Mouse (Mus musculus) lung, embryonic 14.5 days (tissue): ENCODE data around the gene Olfr47. TPM values are rescaled to one million over a fixed set of nuclear protein-coding genes. Genes with fewer than 3 reads are reported as not detected.

Experiments used
- ATAC-seq: fragments of 200-750 bp; cut with Nextera tagmentation; 2 replicates; pipeline ENCODE4 v1.8.0; 2017; ENCODE audit warnings: mild to moderate bottlenecking, moderate TSS enrichment, moderate library complexity; ENCODE audit not compliant: insufficient read depth
- DNase-seq: peaks from one replicate; pipeline ENCODE4 v3.0.0-alpha.2; 2015
- H3K27ac ChIP-seq: fragments of 300-500 bp; sonication (generic); 2 replicates; pipeline ENCODE4 v1.5.1; 2014; ENCODE audit warnings: low read depth, mild to moderate bottlenecking, moderate library complexity
- H3K27me3 ChIP-seq: fragments of 300-500 bp; sonication (generic); 2 replicates; pipeline ENCODE4 v1.6.1; 2014; ENCODE audit warnings: low read length, control low read depth; ENCODE audit not compliant: insufficient read depth
- H3K36me3 ChIP-seq: fragments of 300-500 bp; sonication (generic); 2 replicates; pipeline ENCODE4 v1.6.1; 2014; ENCODE audit warnings: control low read depth; ENCODE audit not compliant: insufficient read depth
- H3K4me1 ChIP-seq: fragments of 300-500 bp; sonication (generic); 2 replicates; pipeline ENCODE4 v1.6.1; 2014; ENCODE audit warnings: antibody characterized with exemption, control low read depth; ENCODE audit not compliant: insufficient read depth
- H3K4me2 ChIP-seq: fragments of 300-500 bp; sonication (generic); 2 replicates; pipeline ENCODE4 v1.6.1; 2014; ENCODE audit warnings: mild to moderate bottlenecking
- H3K4me3 ChIP-seq: fragments of 300-500 bp; sonication (generic); 2 replicates; pipeline ENCODE4 v1.5.1; 2014; ENCODE audit warnings: low read depth, low read length
- H3K9ac ChIP-seq: fragments of 300-500 bp; sonication (generic); 2 replicates; pipeline ENCODE4 v1.6.1; 2014
- H3K9me3 ChIP-seq: fragments of 300-500 bp; sonication (generic); 2 replicates; pipeline ENCODE4 v1.6.1; 2016; ENCODE audit warnings: low read depth, low read length, control low read depth
- CTCF ChIP-seq: IDR thresholded peaks from 2 replicates; pipeline ENCODE4 v1.5.1; 2016; ENCODE audit warnings: antibody characterized with exemption, low read depth
- WGBS: fragments of 180-500 bp; shearing (Covaris S2); extraction: QIAGEN DNeasy Blood & Tissue Kit; methylation state at CpG from one replicate; pipeline ENCODE4 v1.1.7; 2014; 5-methylcytosine and 5-hydroxymethylcytosine counted together
- polyA plus RNA-seq: library from polyadenylated mRNA; unstranded; fragments of >200 nt; fragmentation: Nextera tagmentation; extraction: Ambion mirVana; gene quantifications from 2 replicates; pipeline ENCODE4 v1.2.1, GENCODE M21; 2014

The Olfr47 gene
- polyA plus RNA-seq, 1 experiment from 2014 or later: not detected

DNA sequence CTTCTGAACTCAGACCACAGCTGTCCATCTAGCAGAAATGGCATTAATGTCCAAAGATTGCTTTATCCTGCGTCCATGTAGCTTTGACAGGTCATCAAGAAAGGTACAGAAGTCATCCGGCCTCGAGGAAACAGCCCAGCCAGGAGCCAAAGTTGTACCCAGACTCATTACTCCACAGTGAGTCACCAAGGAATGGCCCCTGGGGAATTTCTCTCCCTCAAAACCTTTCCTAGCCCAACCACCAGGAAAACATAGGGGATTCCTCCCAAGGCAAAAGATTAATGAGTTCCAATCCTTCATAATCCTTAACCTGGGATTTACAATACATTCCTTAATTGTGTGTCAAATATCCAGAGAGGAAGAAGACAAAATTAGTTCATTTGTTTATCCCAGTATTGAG lies 16.1 kb downstream of the Olfr47 start:
- Histone ChIP-seq H3K4me3 (no peak overlapping the region), H3K27me3 (no peaks in the 10 kb centered on the region), H3K4me1 (no peaks in the 10 kb centered on the region), H3K9ac (no peak overlapping the region), H3K27ac (no peak overlapping the region), H3K4me2 (no peak overlapping the region), H3K36me3 (no peaks in the 10 kb centered on the region), H3K9me3 (no peaks in the 10 kb centered on the region)
- ATAC-seq: no peak
- WGBS: 55% methylated on average over 3 of the region's 3 CpGs
- no peak for TF ChIP-seq CTCF
- no peak for DNase-seq

DNA sequence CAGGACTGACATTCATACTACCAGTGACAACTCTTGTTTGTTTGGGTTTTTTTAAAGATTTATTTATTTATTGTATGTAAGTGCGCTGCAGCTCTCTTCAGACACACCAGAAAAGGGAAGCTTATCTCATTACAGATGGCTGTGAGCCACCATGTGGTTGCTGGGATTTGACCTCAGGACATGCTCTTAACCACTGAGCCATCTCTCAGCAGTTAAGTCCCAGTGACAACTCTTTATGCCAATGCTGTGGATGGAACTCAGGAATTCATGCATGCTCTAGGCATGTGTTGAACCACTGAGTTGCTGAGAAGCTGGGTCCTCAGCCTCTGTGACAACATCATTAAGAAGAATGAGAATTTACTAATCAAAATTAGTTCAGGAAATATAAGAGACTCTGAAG lies 21.7 kb downstream of the Olfr47 start:
- H3K27ac ChIP-seq: no peak overlapping the region
- no peak overlapping the region for H3K4me3 ChIP-seq
- TF ChIP-seq CTCF: no peak
- no peak overlapping the region for H3K4me2 ChIP-seq
- 50% methylated on average over 1 of the region's 1 CpGs for WGBS
- no peaks in the 10 kb centered on the region for H3K36me3 ChIP-seq
- no peak for ATAC-seq
- H3K9ac ChIP-seq: no peak overlapping the region
- no peak for DNase-seq
- no peaks in the 10 kb centered on the region for H3K9me3 ChIP-seq
- no peaks in the 10 kb centered on the region for H3K27me3 ChIP-seq
- H3K4me1 ChIP-seq: no peaks in the 10 kb centered on the region

DNA sequence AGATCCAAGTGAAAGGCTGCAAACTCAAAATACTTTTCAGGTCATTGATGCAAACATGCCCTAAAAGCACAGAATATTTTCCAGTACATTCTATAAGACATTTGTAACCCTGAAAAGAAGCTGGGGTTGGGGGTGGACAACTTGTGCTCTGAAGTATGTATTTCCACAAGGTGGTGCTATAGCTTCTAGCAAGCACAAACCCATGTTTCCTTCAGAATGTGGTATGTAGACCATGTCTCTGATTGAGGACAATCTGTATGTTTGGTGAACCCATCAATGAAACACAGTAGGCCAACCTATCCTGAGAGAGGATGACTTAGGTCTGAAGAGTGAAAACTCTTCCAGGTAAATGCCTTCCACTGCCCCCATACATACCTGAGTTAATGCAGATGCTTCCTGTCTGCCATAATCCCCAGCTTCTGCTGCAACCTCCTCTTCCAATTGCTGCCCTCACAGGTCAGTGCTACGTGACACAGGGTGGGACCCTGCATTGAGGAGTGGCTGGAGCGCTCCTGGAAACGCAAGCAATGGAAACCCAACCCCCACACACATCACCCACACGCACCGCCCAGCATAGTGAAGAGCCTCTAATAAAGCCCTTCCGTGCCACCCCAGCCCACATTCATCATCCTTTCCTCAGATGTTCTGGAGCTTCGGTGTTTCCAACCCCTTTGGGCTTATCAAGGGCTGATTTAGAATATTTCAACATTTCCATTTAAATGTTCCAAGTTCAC lies 23.0 kb downstream of the Olfr47 start:
- 61% methylated on average over 7 of the region's 7 CpGs for WGBS
- no peaks in the 10 kb centered on the region for H3K4me1 ChIP-seq
- no peaks in the 10 kb centered on the region for H3K9me3 ChIP-seq
- DNase-seq: peak; percentile 77
- no peaks in the 10 kb centered on the region for H3K27me3 ChIP-seq
- H3K27ac ChIP-seq: no peak overlapping the region
- no peak overlapping the region for H3K9ac ChIP-seq
- peak; percentile 75 for TF ChIP-seq CTCF
- H3K4me3 ChIP-seq: no peak overlapping the region
- no peaks in the 10 kb centered on the region for H3K36me3 ChIP-seq
- ATAC-seq: peak; percentile 57; the same call in 1 of the 2 replicates
- H3K4me2 ChIP-seq: no peak overlapping the region

DNA sequence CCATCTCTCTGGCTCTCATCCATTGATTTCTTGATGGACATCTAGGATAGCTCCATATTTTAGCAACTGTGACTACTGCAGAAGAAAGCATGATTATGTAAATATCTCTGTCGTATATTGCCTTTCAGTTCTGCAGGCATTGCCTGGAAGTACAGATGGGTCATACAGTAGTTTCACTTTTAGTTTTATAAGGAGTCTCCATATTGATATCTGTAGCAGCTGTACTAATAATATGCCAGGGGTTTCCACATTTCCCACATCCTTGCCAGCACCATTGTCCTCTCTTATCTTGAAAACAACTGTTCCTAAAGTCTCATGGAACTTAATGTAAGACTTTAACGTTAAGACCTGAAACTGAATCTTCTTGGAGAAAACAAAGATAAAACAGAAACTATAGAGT lies 29.4 kb downstream of the Olfr47 start:
- Histone ChIP-seq H3K9ac (no peak overlapping the region), H3K27me3 (no peaks in the 10 kb centered on the region), H3K27ac (no peak overlapping the region), H3K36me3 (0 out of 2 replicates have a peak, but pooled peaks cover 7% of the 10 kb centered on the region), H3K9me3 (no peaks in the 10 kb centered on the region), H3K4me2 (no peak overlapping the region), H3K4me1 (no peaks in the 10 kb centered on the region), H3K4me3 (no peak overlapping the region)
- 67% methylated on average over 2 of the region's 2 CpGs for WGBS
- no peak for TF ChIP-seq CTCF
- DNase-seq (no peak), ATAC-seq (no peak)

DNA sequence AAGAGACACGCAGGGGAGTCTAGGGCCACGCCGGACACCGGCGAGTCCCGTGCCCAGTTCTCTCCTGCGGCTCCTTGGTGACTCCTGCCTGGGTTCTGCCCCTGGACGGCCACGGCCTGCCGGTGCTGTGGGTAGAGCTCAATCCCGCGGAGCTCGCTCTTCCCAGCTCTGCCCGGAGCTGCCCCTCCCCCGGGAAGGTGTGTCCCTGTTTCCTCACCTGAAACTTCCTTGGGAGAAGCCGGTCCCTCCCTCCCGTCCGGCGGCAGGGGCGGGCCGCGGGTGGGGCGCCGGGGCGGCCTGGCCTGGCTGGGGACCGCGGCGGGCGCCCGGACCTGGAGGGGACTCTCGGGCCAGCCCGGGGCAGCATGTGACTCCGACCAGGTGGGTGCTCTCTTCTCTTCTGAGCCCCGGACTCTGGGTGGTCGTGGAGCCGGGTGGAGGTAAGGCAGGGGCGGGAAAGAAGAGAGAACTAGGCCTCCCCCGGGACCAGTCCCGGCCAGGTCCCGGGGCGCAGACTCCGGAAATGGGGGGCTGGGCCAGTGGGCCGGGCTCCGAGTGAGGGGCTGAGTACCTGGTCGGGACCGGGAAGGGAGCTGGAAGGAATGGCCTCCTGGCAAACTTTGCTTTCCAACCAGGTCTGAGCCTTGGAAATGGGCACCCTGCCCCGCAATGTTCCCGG lies 34.2 kb downstream of the Olfr47 start, which contains the start of gene Arhgef5:
Gene Arhgef5, plus strand, starts transcription at position 220 of the 679 bp plus-strand sequence.
- peak; percentile 76 for DNase-seq
- peak within 1 kb of the TSS; percentile 74 for H3K4me3 ChIP-seq
- H3K27me3 ChIP-seq: no peaks in the 10 kb centered on the region
- H3K9me3 ChIP-seq: no peaks in the 10 kb centered on the region
- H3K4me1 ChIP-seq: peaks cover 9% of the 10 kb centered on the region; the same call in 1 of the 2 replicates
- peak; percentile 86 for ATAC-seq
- peak within 1 kb of the TSS; percentile 85 for H3K4me2 ChIP-seq
- peak within 1 kb of the TSS; percentile 91 for H3K9ac ChIP-seq
- H3K36me3 ChIP-seq: 0 out of 2 replicates have a peak, but pooled peaks cover 7% of the 10 kb centered on the region
- H3K27ac ChIP-seq: peak within 1 kb of the TSS; percentile 83
- TF ChIP-seq CTCF: no peak
- under 1% methylated on average over 47 of the region's 48 CpGs for WGBS

DNA sequence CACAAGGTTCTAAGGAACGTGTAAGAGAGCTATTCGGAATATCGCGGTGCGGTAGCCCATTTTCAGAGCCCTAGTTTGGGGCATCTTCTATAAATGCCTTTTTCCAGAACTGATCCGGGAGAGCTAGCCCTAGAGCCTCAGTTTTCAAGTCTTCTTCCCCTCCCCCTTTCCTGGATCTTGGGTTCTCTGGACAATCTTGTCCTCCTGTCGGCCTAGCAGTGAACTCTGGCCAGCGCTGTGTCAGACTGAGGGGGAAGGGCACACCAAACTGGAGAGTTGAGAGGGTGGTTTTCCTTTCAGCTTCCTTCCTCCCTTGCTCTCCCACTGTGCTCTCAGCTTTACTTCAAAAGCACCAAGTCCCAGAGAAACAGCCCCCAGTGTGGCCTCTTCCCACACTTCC lies 35.0 kb downstream of the Olfr47 start:
- ATAC-seq (peak; percentile 74), DNase-seq (peak; percentile 84)
- no peaks in the 10 kb centered on the region for H3K27me3 ChIP-seq
- no peaks in the 10 kb centered on the region for H3K9me3 ChIP-seq
- peak overlapping the region; percentile 83 for H3K27ac ChIP-seq
- peak; percentile 37 for TF ChIP-seq CTCF
- peaks cover 9% of the 10 kb centered on the region; the same call in 1 of the 2 replicates for H3K4me1 ChIP-seq
- H3K4me3 ChIP-seq: peak overlapping the region; percentile 74
- 1% methylated on average over 8 of the region's 8 CpGs for WGBS
- H3K9ac ChIP-seq: peak overlapping the region; percentile 91
- 0 out of 2 replicates have a peak, but pooled peaks cover 7% of the 10 kb centered on the region for H3K36me3 ChIP-seq
- H3K4me2 ChIP-seq: peak overlapping the region; percentile 85

DNA sequence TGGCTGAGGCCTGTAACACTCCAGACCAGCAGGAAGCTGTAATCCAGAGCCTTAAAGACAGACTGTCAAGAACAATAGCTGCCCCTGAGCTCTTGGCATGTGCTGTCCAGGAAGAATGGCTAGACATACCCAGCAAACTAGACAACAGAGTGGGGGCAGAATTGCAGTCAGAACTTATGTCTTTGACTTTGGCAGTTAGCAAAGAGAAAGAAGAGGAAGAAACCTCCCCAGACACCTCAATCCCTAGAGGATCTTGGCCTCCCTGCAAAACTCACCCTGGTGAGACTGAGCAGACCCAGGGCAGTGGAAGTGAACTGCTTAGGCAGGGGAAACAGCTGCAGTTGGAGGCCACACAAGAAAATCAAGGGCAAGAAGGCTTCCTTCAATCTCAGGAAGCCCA lies 41.3 kb downstream of the Olfr47 start:
- peaks cover 5% of the 10 kb centered on the region for H3K4me1 ChIP-seq
- DNase-seq: peak; percentile 55
- peak overlapping the region; percentile 72 for H3K27ac ChIP-seq
- H3K36me3 ChIP-seq: peaks cover 39% of the 10 kb centered on the region
- ATAC-seq: no peak
- no peaks in the 10 kb centered on the region for H3K9me3 ChIP-seq
- no peak overlapping the region for H3K4me2 ChIP-seq
- H3K27me3 ChIP-seq: no peaks in the 10 kb centered on the region
- H3K9ac ChIP-seq: no peak overlapping the region
- no peak overlapping the region for H3K4me3 ChIP-seq
- TF ChIP-seq CTCF: no peak
